Mouse (Mus musculus): Measurements from ENCODE around the gene Pimreg.

DNA sequence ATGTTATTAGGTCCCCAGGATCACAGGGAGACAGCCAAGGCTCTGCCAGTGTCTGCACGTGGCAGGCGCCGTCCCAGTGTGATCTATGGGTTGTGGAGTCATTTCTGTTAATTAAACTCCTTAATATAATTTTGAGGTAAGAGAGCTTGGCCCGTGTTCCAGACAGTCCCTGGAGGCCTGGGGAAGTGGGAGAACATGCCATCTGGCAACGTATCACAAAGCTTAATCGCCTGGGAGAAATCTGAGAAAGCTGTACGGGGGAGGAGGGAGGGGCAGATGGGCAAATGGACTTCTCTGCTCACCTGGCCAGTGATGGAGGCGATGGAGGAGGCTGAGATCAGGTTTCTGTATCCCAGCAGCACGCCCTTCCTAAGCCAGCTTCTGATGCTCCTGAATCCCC, 38.7 kb upstream of the Pimreg start:
- TF ChIP-seq CTCF (IDR thresholded peaks at IDR 0.05; ENCODE audit: borderline replicate concordance, insufficient read depth, low read length) (no peak), POLR2A (IDR thresholded peaks at IDR 0.05; ENCODE audit: low read depth, low read length) (no peak)

Data from embryonic fibroblast, embryonic 13.5 days (primary cell).